Mouse (Mus musculus): ENCODE measurements around the gene Tgfb3. TPM values are rescaled to one million over a fixed set of nuclear protein-coding genes. Genes with fewer than 3 reads are reported as not detected.

The Tgfb3 gene
- 7.5 TPM for polyA plus RNA-seq (2015; fragmentation: Illumina TruSeq; extraction: RNeasy Lipid Tissue Mini Kit (QIAGEN cat#74804); ENCODE audit: insufficient read depth, low read depth, low replicate concordance)

GRCm38 (mm10) chr12:86078553-86079201 lies at the start of gene Tgfb3:
Tgfb3 (minus strand) TSS chr12:86079041.

GRCm38 (mm10) chr12:86082481-86083012 lies 3.7 kb upstream of the Tgfb3 start, which contains the start of gene Ift43:
Ift43 (plus strand) TSS chr12:86082541.

Other genes with a start within 250 kb of the Tgfb3 start
- gene Ift43, start 3.5 kb upstream of the Tgfb3 start, polyA plus RNA-seq (2015; fragmentation: Illumina TruSeq; extraction: RNeasy Lipid Tissue Mini Kit (QIAGEN cat#74804); ENCODE audit: insufficient read depth, low read depth, low replicate concordance) = 5.1 TPM
- 5.2 TPM for gene Gpatch2l, start 162.8 kb upstream of the Tgfb3 start, polyA plus RNA-seq (2015; fragmentation: Illumina TruSeq; extraction: RNeasy Lipid Tissue Mini Kit (QIAGEN cat#74804); ENCODE audit: insufficient read depth, low read depth, low replicate concordance)